Mouse (Mus musculus) embryo, embryonic 10 days (tissue): ENCODE data around the gene Zfp148.

Experiments
- DNase-seq: peaks from one replicate; pipeline ENCODE4 v3.0.0-alpha.2; 2015; ENCODE audit warnings: low spot score

Gene Zfp148

DNA sequence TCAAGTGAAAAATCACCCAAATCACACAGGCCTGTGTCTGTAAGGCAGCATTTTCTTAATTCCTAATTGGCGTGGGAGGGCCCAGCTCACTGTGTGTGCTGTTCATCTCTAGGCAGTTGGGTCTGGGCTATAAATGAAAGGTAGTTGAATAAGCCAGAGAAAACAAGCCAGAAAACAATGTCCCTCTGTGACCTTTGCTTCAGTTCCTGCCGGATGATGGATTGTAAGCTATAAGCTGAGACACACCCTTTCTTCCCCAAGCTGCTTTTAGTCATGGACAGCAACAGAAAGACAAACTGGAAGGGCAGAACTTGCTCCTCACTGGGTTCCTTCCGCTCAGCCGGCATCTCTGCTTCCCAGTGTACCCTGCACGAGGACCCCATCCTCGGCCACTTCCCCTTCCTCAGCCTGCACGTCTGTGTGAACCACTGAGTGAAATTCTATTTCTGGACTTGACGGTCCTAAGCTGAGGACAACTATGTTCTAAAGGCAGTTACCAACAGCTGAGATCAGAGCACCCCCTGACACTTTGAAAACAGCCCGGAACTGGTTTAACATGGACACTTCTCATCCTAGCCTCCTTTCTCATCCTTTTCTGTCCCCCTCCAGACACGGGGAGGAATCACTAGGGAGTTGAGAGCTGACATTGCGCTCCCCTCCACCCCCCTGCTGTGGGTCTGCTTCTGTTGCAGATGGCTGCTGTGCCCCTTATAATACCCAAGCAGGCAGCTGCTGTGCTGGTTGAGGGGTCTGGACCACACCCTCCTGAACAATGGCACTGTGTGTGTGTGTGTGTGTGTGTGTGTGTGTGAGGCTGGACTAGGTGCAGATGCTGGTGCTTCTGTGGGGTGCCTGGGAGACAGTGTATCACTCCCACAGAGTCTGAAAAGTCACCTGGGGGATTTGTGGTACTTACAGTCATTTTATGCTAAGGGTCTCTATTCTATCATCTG, 149.1 kb downstream of the Zfp148 start:
- peak; percentile 53 for DNase-seq

DNA sequence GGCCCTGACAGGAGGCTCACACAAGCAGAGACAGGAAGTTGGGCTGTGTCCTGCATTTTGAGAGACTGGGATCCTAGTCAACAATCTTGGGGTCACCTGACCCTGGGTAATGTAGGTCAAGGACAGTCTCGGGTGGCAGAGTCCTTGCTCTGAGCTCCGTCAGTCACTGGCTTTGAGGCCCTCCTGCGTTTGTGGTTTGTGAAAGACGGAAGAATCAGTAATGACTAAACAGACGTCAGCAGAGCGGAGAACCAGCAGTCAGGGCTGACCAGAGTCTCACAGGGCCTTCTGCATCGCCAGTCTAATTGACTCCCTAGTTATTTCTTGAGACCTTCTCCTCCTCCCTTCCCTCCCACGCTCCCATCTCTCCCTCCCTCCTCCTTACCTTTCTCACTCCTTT, 150.5 kb downstream of the Zfp148 start:
- no peak for DNase-seq

DNA sequence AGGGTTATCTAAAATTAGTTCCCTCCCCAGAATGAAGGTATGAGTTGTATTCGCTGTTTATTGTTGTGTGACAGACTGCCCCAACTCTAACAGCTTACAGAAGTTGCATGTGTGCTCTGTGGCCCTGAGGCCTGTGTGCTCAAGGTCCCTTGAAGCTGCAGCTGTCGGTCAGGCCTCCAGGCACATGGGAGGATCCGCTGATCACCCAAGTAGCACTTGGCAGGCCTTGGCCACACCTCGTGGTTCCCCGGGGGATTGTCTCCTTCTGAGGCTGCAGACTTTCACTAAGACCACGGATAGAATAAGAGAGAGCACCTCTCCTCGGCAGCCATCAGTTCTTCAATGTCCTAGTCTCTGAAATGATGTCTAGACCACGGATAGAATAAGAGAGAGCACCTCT, 155.8 kb downstream of the Zfp148 start:
- no peak for DNase-seq

DNA sequence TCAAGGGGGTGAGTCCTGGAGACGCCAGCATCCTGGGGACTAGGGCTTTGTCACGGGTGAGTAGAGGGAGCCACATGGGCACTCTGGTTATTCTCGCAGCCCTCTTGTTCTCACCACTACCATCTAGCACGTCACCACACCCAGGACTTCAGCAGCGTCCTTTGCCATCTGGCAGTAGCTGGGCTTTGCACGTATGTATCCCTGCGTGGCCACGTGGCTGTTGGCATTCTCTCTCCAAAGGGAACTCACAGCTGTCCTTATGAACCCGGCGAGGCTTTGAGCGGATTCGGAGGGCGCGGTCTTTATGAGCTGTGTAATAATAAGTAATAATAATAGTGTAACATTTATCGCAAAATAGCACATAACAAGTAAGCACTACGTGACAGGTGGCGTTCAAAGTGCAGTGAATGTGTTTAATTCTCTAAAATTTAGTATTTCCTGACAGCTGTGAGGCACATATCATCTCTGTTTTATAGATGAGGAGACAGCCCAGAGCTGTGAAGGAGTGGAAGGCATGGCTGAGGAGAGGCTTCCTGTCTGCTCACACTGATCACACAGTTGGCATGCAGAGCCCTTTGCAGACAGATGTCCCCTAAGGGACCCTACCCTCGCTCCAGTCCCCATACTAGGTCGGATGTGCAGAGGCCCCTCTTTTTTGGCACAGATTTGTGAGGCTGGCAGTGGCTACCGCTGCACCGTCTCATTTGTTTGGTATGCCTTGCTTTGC, 157.0 kb downstream of the Zfp148 start:
- no peak for DNase-seq

DNA sequence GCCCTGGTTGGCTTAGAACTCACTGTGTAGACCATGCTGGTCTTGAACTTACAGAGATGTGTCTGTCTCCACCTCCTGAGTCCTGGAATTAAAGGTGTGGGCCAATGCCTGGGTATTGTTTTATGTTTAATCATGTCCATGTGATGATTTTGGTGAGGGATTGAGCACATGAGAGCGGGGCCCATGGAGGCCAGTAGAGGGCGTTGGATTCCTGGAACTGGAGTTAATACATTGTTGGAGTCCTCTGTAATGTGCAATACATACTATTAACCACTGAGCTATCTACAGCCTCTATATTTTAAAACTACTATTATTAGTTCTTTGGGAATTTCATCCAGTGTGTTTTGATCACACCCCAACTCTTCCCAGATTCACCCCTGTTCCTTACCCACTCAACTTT, 163.7 kb downstream of the Zfp148 start:
- no peak for DNase-seq

DNA sequence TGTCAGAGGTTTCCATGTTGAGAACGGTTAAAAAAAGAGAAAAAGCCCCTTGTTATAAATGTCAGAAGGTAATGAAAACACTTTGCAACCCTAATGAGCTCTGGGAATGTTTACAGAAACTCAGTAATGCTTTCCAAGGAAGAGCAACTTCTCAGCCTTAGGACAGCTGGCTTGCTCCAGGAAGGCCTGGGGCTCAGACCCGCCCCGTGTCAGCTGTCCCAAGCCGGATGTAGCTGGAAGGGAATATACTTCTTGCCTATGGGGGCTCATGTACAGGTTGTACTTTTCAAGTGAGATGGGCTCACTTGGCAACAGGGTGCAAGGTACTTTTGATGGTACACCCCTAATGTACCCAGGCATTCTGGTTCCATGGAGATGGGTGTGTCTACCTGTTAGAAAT, 164.9 kb downstream of the Zfp148 start:
- DNase-seq = no peak

DNA sequence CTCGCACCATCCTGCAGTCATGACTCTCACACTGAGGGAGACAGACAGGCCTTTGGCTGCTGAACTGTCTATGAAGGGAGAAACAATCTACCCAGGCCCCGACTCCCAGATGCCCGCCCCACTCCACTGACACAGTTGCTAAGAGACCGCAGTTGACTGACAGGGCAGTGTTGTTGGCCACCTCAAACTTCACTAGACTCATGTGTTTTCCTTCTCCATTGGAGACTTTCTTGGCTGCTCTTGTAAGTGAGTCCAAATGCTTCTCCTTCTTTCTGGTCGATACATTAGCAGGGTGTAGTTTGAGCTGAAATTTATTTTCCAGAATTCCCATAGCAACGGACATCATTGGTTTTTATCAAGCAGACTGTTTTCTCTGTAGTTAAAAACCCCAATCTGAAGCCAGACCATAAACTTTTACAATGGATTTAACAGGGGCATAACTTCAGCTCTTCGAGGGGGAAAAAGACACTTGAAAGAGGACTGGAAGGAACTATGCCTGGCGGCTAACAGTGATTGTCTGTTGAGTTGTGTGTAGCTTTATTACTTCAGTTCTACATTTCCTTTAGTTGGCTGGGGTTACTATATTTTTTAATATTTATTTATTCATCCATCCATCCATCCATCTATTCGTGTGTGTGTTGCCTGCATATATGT, 173.2 kb downstream of the Zfp148 start:
- peak; percentile 49 for DNase-seq
